Mouse (Mus musculus) CH12F3 (cell line): ENCODE data around the gene Arhgdig.
"Not testable (repeated sequence)": the region's sequence is repeated elsewhere in the genome, so short reads cannot be mapped to it uniquely, and the experiment has no call there.

Source experiments
- in situ Hi-C: fragments of 300-500 bp; cut with MboI; formaldehyde crosslinking; loops from 2 replicates; pipeline ENCODE4 v1.14.3; 2020; ENCODE audit warnings: low sequenced_read_pairs

The Arhgdig gene

GRCm38 (mm10) chr17:26206392-26206791 is 1.2 kb downstream of the Arhgdig start:
- in situ Hi-C loops = no loop called here

- in situ Hi-C loops = no loop called here
Measured at GRCm38 (mm10) chr17:26204766-26205165, 2.8 kb downstream of the Arhgdig start.

- in situ Hi-C loops = no loop called here
Measured at GRCm38 (mm10) chr17:26203321-26203811, 4.2 kb downstream of the Arhgdig start.

GRCm38 (mm10) chr17:26202737-26203136 is 4.8 kb downstream of the Arhgdig start, which contains the start of gene Rgs11:
Gene Rgs11, plus strand, starts transcription at chr17:26202951.
- in situ Hi-C loops = no loop called here

GRCm38 (mm10) chr17:26201998-26202397 is 5.6 kb downstream of the Arhgdig start:
- in situ Hi-C loops = no loop called here

- in situ Hi-C loops = no loop called here
Measured at GRCm38 (mm10) chr17:26200831-26201705, 6.5 kb downstream of the Arhgdig start.

GRCm38 (mm10) chr17:26198892-26199291 is 8.7 kb downstream of the Arhgdig start, which contains the start of gene Pdia2:
Gene Pdia2, minus strand, starts transcription at chr17:26199087.
- in situ Hi-C loops = no loop called here

GRCm38 (mm10) chr17:26192481-26193190 is 14.9 kb downstream of the Arhgdig start:
- in situ Hi-C loops = no loop called here

GRCm38 (mm10) chr17:26191486-26191885 is 16.1 kb downstream of the Arhgdig start:
- in situ Hi-C loops = not testable (repeated sequence)

GRCm38 (mm10) chr17:26188091-26188805 is 19.3 kb downstream of the Arhgdig start:
- in situ Hi-C loops = no loop called here

- in situ Hi-C loops = no loop called here
Measured at GRCm38 (mm10) chr17:26187592-26187991, 20.0 kb downstream of the Arhgdig start.

- in situ Hi-C loops = no loop called here
Measured at GRCm38 (mm10) chr17:26181179-26181578, 26.4 kb downstream of the Arhgdig start.

- in situ Hi-C loops = no loop called here
Measured at GRCm38 (mm10) chr17:26178611-26179010, 29.0 kb downstream of the Arhgdig start.

- in situ Hi-C loops = not testable (repeated sequence)
Measured at GRCm38 (mm10) chr17:26175248-26175647, 32.3 kb downstream of the Arhgdig start.

- in situ Hi-C loops = no loop called here
Measured at GRCm38 (mm10) chr17:26168039-26168438, 39.5 kb downstream of the Arhgdig start.

- in situ Hi-C loops = no loop called here
Measured at GRCm38 (mm10) chr17:26162736-26163135, 44.9 kb downstream of the Arhgdig start.

GRCm38 (mm10) chr17:26151886-26152630 is 55.5 kb downstream of the Arhgdig start:
- in situ Hi-C loops = no loop called here
